Mouse (Mus musculus): Measurements from ENCODE around the gene Ncapg2. TPM values are rescaled to one million over a fixed set of nuclear protein-coding genes. Genes with fewer than 3 reads are reported as not detected.

The Ncapg2 gene
- total RNA-seq, 2 experiments from 2014 or later, result 3.6 to 4.2 TPM

Other genes starting within 250 kb of the Ncapg2 start
- 10 to 100 TPM in 1 of 2 experiments, 1 to 10 TPM in 1; 8.0 to 13.7 TPM for gene Wdr60, start 142.4 kb upstream of the Ncapg2 start, total RNA-seq (2021)
- gene Gm11027, start 130.0 kb upstream of the Ncapg2 start, total RNA-seq (2021), result not detected
- gene Esyt2, start 124.2 kb upstream of the Ncapg2 start, total RNA-seq (2021), result 10 to 100 TPM; 50.0 to 54.6 TPM
- gene Ptprn2, start 80.3 kb downstream of the Ncapg2 start, total RNA-seq (2021), result 10 to 100 TPM; 19.0 to 21.7 TPM